Mouse (Mus musculus) hindbrain, embryonic 11.5 days (tissue): ENCODE data around the gene Ly6g6e. TPM values are rescaled to one million over a fixed set of nuclear protein-coding genes. Genes with fewer than 3 reads are reported as not detected.
A peak's percentile ranks its signal among the peaks of the same experiment; 100 is the strongest.

ENCODE experiments used
- ATAC-seq: fragments of 200-750 bp; cut with Nextera tagmentation; 2 replicates; pipeline ENCODE4 v1.8.0; 2017; ENCODE audit warnings: mild to moderate bottlenecking, moderate TSS enrichment, moderate library complexity; ENCODE audit not compliant: low FRiP score
- DNase-seq: peaks from one replicate; pipeline ENCODE4 v3.0.0-alpha.2; 2015; ENCODE audit warnings: low spot score
- H3K27ac ChIP-seq: fragments of 300-500 bp; sonication (generic); 2 replicates; pipeline ENCODE4 v1.5.1; 2014; ENCODE audit warnings: mild to moderate bottlenecking, low read depth, low read length
- H3K27me3 ChIP-seq: fragments of 300-500 bp; sonication (generic); 2 replicates; pipeline ENCODE4 v1.6.1; 2014; ENCODE audit warnings: mild to moderate bottlenecking, low read length, moderate library complexity, mixed read lengths; ENCODE audit not compliant: control insufficient read depth, insufficient read depth
- H3K36me3 ChIP-seq: fragments of 300-500 bp; sonication (generic); 2 replicates; pipeline ENCODE4 v1.6.1; 2014; ENCODE audit warnings: mild to moderate bottlenecking, low read length, moderate library complexity, mixed read lengths; ENCODE audit not compliant: control insufficient read depth, insufficient read depth
- H3K4me1 ChIP-seq: fragments of 300-500 bp; sonication (generic); replicated peaks from 2 replicates; pipeline ENCODE4 v1.6.1; 2014; ENCODE audit warnings: low read length, mixed read lengths; ENCODE audit not compliant: control insufficient read depth, insufficient read depth
- H3K4me2 ChIP-seq: fragments of 300-500 bp; sonication (generic); replicated peaks from 2 replicates; pipeline ENCODE4 v1.6.1; 2014; ENCODE audit warnings: mild to moderate bottlenecking, low read depth, low read length
- H3K4me3 ChIP-seq: fragments of 300-500 bp; sonication (generic); 2 replicates; pipeline ENCODE4 v1.5.1; 2014; ENCODE audit warnings: low read depth, low read length
- H3K9ac ChIP-seq: fragments of 300-500 bp; sonication (generic); 2 replicates; pipeline ENCODE4 v1.6.1; 2014; ENCODE audit warnings: low read depth, low read length
- H3K9me3 ChIP-seq: fragments of 300-500 bp; sonication (generic); 2 replicates; pipeline ENCODE4 v1.6.1; 2016; ENCODE audit warnings: low read length; ENCODE audit not compliant: control insufficient read depth
- WGBS: fragments of 180-500 bp; shearing (Covaris S2); extraction: QIAGEN DNeasy Blood & Tissue Kit; methylation state at CpG from one replicate; pipeline ENCODE4 v1.1.7; 2014; 5-methylcytosine and 5-hydroxymethylcytosine counted together
- polyA plus RNA-seq: library from polyadenylated mRNA; unstranded; fragments of >200 nt; fragmentation: Nextera tagmentation; extraction: Ambion mirVana; gene quantifications from 2 replicates; pipeline ENCODE4 v1.2.1, GENCODE M21; 2014

The Ly6g6e gene
- polyA plus RNA-seq, 1 experiment from 2014 or later: 0.42 TPM

DNA sequence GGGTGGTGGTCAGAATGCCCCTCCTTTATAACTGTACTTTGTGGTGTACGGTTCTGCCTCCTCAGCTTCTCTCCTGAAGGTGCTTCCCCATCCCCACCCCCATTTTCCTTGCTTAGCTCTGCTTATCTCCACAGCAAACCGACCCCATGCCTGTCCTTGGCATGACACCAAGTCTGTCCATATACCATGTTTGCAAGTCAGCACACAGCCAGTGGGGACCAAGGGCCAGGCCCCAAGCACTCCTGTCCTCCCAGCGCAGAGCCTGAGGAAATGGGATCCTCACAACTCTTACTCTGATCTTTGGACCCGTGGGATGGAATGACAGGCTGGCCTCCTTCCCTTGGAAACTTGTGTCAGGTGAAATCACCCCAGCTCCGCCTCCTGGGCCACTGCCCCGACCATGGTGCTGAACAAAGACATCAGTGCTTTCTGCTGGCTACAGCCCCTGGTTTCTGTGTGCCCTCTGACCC, 26.6 kb downstream of the Ly6g6e start:
- Histone ChIP-seq H3K9ac (no peak overlapping the region), H3K27me3 (no peaks in the 10 kb centered on the region), H3K27ac (no peak overlapping the region), H3K4me3 (no peak overlapping the region), H3K4me1 (no peaks in the 10 kb centered on the region), H3K9me3 (no peaks in the 10 kb centered on the region), H3K4me2 (no peak overlapping the region), H3K36me3 (peaks cover 2% of the 10 kb centered on the region; the same call in 1 of the 2 replicates)
- WGBS: 69% methylated on average over 6 of the region's 6 CpGs
- no peak for ATAC-seq
- DNase-seq: no peak

DNA sequence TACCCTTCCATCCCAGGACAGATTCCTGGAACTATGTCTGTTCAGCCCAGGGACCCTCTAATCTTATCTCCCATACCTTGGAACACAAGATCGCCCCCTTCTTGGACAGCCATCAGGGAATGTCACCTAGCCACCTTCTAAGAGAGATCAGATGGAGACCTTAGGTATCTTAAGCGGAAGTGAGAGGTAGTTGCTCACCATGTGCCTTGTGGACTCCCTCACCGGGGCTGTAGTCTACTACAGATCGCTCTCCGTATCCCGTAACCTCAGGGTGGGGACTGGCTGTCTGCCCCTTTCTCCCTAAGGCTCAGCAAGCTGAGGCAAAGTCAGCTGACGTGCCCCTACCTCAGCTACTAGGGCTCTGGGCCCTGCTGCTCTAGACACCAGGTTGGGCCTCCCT, 27.4 kb downstream of the Ly6g6e start:
- Histone ChIP-seq H3K36me3 (peaks cover 2% of the 10 kb centered on the region; the same call in 1 of the 2 replicates), H3K27ac (no peak overlapping the region), H3K9ac (no peak overlapping the region), H3K4me2 (no peak overlapping the region), H3K4me1 (no peaks in the 10 kb centered on the region), H3K27me3 (no peaks in the 10 kb centered on the region), H3K4me3 (no peak overlapping the region), H3K9me3 (no peaks in the 10 kb centered on the region)
- DNase-seq: no peak
- 91% methylated on average over 7 of the region's 7 CpGs for WGBS
- ATAC-seq: no peak

DNA sequence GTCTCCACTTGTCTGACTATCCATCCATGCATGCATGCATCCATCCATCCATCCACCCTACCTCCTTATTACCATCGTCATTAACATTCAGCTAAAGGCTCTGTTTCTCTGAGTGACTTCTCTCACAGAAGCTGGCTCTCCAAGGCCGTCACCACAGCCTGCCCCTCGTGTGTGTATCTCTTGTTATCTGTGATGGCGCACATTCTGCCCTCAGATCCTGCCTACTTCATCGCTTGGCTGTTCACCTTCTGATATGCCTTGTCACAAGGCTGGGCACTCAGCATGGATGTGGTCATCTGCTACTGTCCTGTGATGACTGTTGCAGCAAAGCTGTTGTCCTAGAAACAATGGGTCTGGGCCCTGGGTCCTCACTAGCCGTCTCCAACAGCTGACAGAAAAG, 28.1 kb downstream of the Ly6g6e start:
- no peak overlapping the region for H3K9ac ChIP-seq
- no peak overlapping the region for H3K4me2 ChIP-seq
- H3K9me3 ChIP-seq: no peaks in the 10 kb centered on the region
- no peaks in the 10 kb centered on the region for H3K4me1 ChIP-seq
- H3K27ac ChIP-seq: no peak overlapping the region
- ATAC-seq (no peak), DNase-seq (no peak)
- H3K4me3 ChIP-seq: no peak overlapping the region
- 78% methylated on average over 6 of the region's 6 CpGs for WGBS
- H3K36me3 ChIP-seq: peaks cover 2% of the 10 kb centered on the region; the same call in 1 of the 2 replicates
- H3K27me3 ChIP-seq: no peaks in the 10 kb centered on the region

DNA sequence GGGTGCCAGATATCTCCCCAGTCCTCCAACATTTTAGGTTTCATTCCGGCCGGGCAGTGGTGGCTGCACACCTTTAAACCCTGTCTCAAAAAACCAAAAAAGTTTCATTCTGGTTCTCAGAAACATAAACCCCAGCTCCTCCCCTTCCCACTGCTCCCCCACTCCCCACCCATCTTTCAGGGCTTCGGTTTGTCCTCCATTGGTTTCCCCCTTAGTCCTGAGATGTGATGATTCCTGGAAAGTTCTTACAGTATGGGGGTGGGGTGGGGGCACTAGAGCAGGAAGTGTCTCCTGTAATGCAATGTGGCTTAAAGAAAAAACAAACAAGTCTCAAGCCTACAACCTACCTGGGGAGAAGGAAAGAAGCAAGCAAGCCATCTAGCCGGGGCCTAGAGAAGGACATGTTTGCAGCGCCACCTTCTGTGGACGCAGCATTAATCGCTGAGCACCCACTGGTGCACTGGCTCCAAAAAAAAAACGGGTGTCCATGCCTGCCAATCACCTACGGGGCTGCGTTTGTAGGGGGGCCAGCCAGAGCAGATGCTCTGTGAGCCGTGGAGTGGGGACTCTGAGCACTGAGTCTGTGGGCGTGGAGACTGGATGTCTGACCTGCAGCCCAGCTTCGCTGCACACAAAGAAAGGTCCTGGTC, 29.2 kb downstream of the Ly6g6e start:
- no peaks in the 10 kb centered on the region for H3K27me3 ChIP-seq
- peaks cover 2% of the 10 kb centered on the region; the same call in 1 of the 2 replicates for H3K36me3 ChIP-seq
- H3K4me2 ChIP-seq: 0 out of 2 replicates have a peak overlapping the region, but pooled peaks have one; percentile 20
- no peak overlapping the region for H3K27ac ChIP-seq
- no peaks in the 10 kb centered on the region for H3K9me3 ChIP-seq
- H3K9ac ChIP-seq: peak overlapping the region; percentile 60
- ATAC-seq: peak; percentile 30; the same call in 1 of the 2 replicates
- peak; percentile 56 for DNase-seq
- peak overlapping the region; percentile 12; the same call in 1 of the 2 replicates for H3K4me3 ChIP-seq
- H3K4me1 ChIP-seq: no peaks in the 10 kb centered on the region
- 23% methylated on average over 13 of the region's 13 CpGs for WGBS

DNA sequence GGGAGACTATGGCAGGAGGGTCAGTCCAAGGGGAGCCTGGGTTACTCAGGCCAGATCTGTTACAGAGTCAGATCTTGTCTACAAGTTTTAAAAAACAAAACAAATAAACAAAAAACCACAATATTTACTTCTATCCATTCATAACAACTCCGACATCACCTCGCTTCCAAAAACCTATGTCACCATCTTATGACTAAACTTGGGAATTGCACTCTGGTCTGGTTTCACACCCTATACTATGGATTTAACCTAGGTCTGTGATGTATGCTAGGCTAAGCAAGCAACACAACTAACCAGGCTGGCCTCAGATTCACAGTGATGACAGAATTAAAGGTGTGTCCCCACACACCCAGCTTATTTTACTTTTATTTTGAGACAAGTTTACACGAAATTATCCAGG, 29.8 kb downstream of the Ly6g6e start:
- WGBS: 58% methylated on average over 3 of the region's 3 CpGs
- no peak; the same call in 1 of the 2 replicates for ATAC-seq
- peak overlapping the region; percentile 60; the same call in 1 of the 2 replicates for H3K9ac ChIP-seq

DNA sequence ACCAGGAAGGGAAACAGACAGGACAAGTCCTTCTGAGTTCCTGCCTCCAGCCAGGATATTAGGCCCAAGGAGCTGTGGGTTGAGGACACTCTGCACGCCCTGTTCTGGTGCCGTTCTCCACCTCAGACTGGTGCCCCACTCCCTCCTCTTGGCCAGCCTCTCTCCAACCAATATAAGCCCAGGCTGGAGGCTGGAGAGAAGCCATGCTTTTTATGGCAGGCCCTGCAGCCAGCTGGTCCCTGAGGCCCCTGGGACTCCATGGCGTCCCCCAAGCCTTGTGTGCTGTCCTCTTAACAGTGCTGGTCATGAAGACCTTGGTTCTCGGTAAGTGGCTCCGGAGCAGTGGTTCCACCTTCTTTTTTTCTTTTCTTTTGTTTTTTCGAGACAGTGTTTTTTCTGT, 31.4 kb downstream of the Ly6g6e start, which contains the start of gene Ly6g5c:
TSS of gene Ly6g5c (plus strand) at position 183 of the 400 bp plus-strand sequence.
- Histone ChIP-seq H3K4me2 (no peak within 1 kb of the TSS), H3K4me1 (no peaks in the 10 kb centered on the region), H3K9ac (no peak within 1 kb of the TSS), H3K27me3 (no peaks in the 10 kb centered on the region), H3K4me3 (no peak within 1 kb of the TSS), H3K9me3 (no peaks in the 10 kb centered on the region), H3K36me3 (no peaks in the 10 kb centered on the region), H3K27ac (no peak within 1 kb of the TSS)
- DNase-seq (no peak), ATAC-seq (no peak)
- WGBS: 89% methylated on average over 6 of the region's 6 CpGs

More for the DNA sequence above, 29.8 kb downstream of the Ly6g6e start:
- H3K9me3 ChIP-seq: no peaks in the 10 kb centered on the region
- H3K36me3 ChIP-seq: peaks cover 2% of the 10 kb centered on the region; the same call in 1 of the 2 replicates
- H3K4me3 ChIP-seq: peak overlapping the region; percentile 12; the same call in 1 of the 2 replicates
- H3K4me2 ChIP-seq: no peak overlapping the region
- no peaks in the 10 kb centered on the region for H3K4me1 ChIP-seq
- DNase-seq: no peak
- no peak overlapping the region for H3K27ac ChIP-seq
- H3K27me3 ChIP-seq: no peaks in the 10 kb centered on the region

DNA sequence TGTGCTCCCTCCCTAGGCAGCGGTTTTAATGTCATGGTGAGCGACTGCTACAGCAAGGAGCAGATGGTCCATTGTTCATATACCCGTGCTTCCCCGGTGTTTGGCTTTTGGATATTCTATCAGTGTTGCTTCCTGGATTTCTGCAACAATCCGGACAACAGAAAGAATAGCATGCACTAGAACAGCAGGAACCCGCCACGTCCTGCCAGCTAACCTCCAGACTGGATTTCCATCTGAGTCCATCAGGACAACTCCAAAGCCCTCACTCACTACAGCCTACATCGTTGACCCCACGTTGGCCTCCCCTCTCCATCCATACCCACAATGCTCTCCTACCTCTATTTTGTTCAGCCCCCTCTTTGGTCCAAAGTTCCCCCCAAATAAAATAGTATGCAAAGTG, 35.1 kb downstream of the Ly6g6e start:
- Histone ChIP-seq H3K4me1 (no peaks in the 10 kb centered on the region), H3K27me3 (no peaks in the 10 kb centered on the region), H3K27ac (no peak overlapping the region), H3K4me2 (no peak overlapping the region), H3K4me3 (no peak overlapping the region), H3K9me3 (no peaks in the 10 kb centered on the region), H3K9ac (no peak overlapping the region), H3K36me3 (peaks cover 6% of the 10 kb centered on the region; the same call in 1 of the 2 replicates)
- 74% methylated on average over 9 of the region's 9 CpGs for WGBS
- ATAC-seq (no peak), DNase-seq (no peak)

DNA sequence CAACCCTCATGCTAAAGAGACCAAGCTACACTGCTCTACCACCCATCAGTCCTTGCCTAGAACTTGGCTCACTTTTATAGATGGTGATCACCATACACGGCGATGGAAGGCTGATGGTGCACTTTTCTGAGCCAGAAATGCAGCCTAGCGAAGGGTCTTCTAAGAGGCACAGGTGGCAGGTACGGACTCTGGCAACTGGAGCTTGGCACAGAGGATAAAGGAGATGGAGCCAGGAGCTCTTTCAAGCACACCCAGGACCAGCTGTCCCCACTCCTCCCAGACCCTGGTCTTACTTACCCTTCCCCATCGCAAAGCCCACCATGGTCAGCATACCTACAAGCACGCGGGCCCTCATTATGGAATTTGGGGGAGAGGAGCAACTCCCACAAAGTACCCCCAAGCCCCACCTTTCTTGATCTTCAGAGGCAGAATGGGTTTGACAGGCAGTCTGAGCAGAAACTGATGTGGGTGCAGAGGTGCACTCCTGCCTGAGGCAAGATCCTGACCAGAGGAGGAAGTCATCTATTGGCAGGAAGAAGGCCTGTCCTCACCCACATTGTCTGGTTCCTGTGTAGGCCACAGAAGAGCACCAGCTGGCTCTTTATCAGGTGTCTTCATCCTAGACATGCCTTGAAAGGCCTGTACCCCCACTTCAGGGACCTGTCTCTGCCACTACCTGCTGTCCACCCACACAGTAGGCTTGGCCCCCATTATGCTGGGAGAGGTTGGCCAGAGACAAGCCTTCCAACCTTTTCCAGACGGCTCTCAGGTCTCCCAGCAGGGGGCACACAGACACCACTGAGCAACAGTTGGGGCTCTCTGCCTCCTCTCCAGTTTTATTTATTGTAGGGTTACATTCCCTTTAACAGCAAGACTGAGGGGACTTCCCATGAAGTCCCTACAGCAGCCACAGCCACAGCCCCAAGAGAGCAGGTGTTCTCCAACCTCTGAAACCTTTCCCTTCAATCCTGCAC, 38.6 kb downstream of the Ly6g6e start, which contains the start of gene Ly6g5b:
TSS of gene Ly6g5b (minus strand) at position 383 of the 974 bp plus-strand sequence.
- Histone ChIP-seq H3K4me3 (no peak within 1 kb of the TSS), H3K9ac (no peak within 1 kb of the TSS), H3K4me2 (no peak within 1 kb of the TSS), H3K4me1 (no peaks in the 10 kb centered on the region; the same call in 1 of the 2 replicates), H3K36me3 (peaks cover 11% of the 10 kb centered on the region; the same call in 1 of the 2 replicates), H3K27ac (no peak within 1 kb of the TSS), H3K9me3 (no peaks in the 10 kb centered on the region), H3K27me3 (no peaks in the 10 kb centered on the region)
- ATAC-seq: no peak
- 87% methylated on average over 8 of the region's 8 CpGs for WGBS
- DNase-seq: peak; percentile 18
